Mouse (Mus musculus) hindbrain, embryonic 10.5 days (tissue): ENCODE results near the gene Stat3. TPM values are rescaled to one million over a fixed set of nuclear protein-coding genes. Genes with fewer than 3 reads are reported as not detected.

ENCODE experiments used
- DNase-seq: peaks from one replicate; pipeline ENCODE4 v3.0.0-alpha.2; 2017; ENCODE audit warnings: low spot score
- H3K27ac ChIP-seq: fragments of 300-500 bp; sonication (generic); 2 replicates; pipeline ENCODE4 v1.5.1; 2016; ENCODE audit warnings: mild to moderate bottlenecking, moderate library complexity
- H3K27me3 ChIP-seq: fragments of 300-500 bp; sonication (generic); 2 replicates; pipeline ENCODE4 v1.6.1; 2016; ENCODE audit warnings: mild to moderate bottlenecking; ENCODE audit not compliant: poor library complexity, insufficient read depth, severe bottlenecking
- H3K36me3 ChIP-seq: fragments of 300-500 bp; sonication (generic); 2 replicates; pipeline ENCODE4 v1.6.1; 2016; ENCODE audit warnings: mild to moderate bottlenecking, moderate library complexity
- H3K4me1 ChIP-seq: fragments of 300-500 bp; sonication (generic); replicated peaks from 2 replicates; pipeline ENCODE4 v1.6.1; 2016; ENCODE audit warnings: mild to moderate bottlenecking
- H3K4me3 ChIP-seq: fragments of 300-500 bp; sonication (generic); 2 replicates; pipeline ENCODE4 v1.5.1; 2016; ENCODE audit warnings: mild to moderate bottlenecking, moderate library complexity
- H3K9me3 ChIP-seq: fragments of 300-500 bp; sonication (generic); 2 replicates; pipeline ENCODE4 v1.6.1; 2016; ENCODE audit warnings: mild to moderate bottlenecking, moderate library complexity
- WGBS: fragments of 180-500 bp; shearing (Covaris S2); methylation state at CpG from one replicate; pipeline ENCODE4 v1.1.7; 2016; 5-methylcytosine and 5-hydroxymethylcytosine counted together
- polyA plus RNA-seq: library from polyadenylated mRNA; unstranded; fragments of >200 nt; fragmentation: Nextera tagmentation; extraction: Ambion mirVana; gene quantifications from 2 replicates; pipeline ENCODE4 v1.2.1, GENCODE M21; 2016

Gene Stat3
- polyA plus RNA-seq, 1 experiment from 2014 or later, result 31.5 TPM

- no peak overlapping the region for H3K4me3 ChIP-seq
- no peaks in the 10 kb centered on the region; the same call in 1 of the 2 replicates for H3K4me1 ChIP-seq
- peaks cover 4% of the 10 kb centered on the region for H3K9me3 ChIP-seq
- H3K27ac ChIP-seq, result no peak overlapping the region
- no peaks in the 10 kb centered on the region for H3K36me3 ChIP-seq
- no peak for DNase-seq
- no peaks in the 10 kb centered on the region for H3K27me3 ChIP-seq
- 75% methylated on average over 8 of the region's 8 CpGs for WGBS
These were observed 99.8 kb downstream of the Stat3 start for GRCm38 (mm10) chr11:100839523-100839922.

DNA sequence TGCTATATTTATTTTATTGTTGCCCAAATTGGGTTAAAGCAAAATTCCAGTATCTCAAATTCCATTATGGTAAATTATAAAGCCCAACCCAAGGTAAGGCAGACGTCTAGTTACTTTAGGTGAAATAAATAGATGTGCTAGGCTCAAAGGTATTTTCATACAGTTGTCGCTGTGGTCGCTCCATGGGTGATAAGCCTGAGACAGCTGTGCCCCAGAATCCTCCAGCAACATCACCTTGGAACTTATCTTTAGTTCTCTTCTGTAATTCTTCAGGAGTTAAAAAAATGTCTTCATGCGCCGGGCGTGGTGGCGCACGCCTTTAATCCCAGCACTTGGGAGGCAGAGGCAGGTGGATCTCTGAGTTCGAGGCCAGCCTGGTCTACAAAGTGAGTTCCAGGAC, 100.4 kb downstream of the Stat3 start:
- Histone ChIP-seq H3K4me1 (no peaks in the 10 kb centered on the region; the same call in 1 of the 2 replicates), H3K27me3 (no peaks in the 10 kb centered on the region), H3K9me3 (peaks cover 4% of the 10 kb centered on the region), H3K36me3 (no peaks in the 10 kb centered on the region), H3K4me3 (no peak overlapping the region), H3K27ac (no peak overlapping the region)
- DNase-seq, result no peak
- WGBS, result 97% methylated on average over 9 of the region's 9 CpGs

DNA sequence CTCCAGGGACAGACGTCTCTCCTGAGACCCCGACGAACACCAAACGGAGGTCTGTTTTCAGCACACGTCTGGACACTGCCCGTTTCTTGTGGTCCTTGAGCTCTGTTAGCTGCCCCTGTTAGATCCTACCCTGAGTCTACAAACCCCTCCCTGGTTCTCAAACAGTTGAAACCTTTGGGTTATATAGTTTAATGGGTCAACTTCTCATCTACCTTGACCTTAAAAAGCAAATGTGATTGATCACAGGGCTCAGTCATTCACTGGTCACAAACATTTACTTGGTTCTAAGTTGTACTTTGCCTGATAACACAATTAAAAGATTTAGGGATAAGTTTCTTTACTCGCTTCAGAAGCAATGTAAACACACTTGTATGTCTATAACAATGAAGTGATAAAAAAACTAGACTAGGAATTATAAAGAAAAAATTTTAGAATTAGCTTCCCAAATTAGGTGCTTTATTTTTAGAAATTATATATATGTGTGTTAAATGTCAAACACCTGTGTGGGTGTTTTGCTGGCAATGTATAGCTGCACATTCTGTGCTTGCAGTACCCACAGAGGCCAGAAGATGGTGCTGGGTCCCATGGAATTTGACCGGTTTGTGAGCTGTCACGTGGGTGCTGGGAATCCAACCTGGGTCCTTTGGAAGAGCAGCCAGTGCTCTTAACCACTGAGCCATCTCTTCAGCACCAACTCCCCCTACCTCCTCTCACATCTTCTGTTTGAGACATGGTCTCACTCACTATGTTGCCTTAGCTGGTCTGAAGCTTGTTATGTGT, 102.2 kb downstream of the Stat3 start:
- H3K27me3 ChIP-seq, result no peaks in the 10 kb centered on the region
- H3K27ac ChIP-seq, result no peak overlapping the region
- 84% methylated on average over 9 of the region's 9 CpGs for WGBS
- H3K9me3 ChIP-seq, result peaks cover 4% of the 10 kb centered on the region
- H3K4me1 ChIP-seq, result no peaks in the 10 kb centered on the region; the same call in 1 of the 2 replicates
- DNase-seq, result no peak
- no peaks in the 10 kb centered on the region for H3K36me3 ChIP-seq
- H3K4me3 ChIP-seq, result no peak overlapping the region

Other genes starting within 250 kb of the Stat3 start
- gene Zfp385c, start 247.1 kb downstream of the Stat3 start, polyA plus RNA-seq, result 0.26 and 0.68 TPM in 2 replicates
- 1.9 and 2.9 TPM in 2 replicates for gene Dhx58, start 235.3 kb downstream of the Stat3 start, polyA plus RNA-seq
- 70.8 and 71.3 TPM in 2 replicates for gene Kat2a, start 227.1 kb downstream of the Stat3 start, polyA plus RNA-seq
- gene Hspb9, start 225.7 kb downstream of the Stat3 start, polyA plus RNA-seq, result 0.25 and 0.35 TPM in 2 replicates
- 16.8 and 37.2 TPM in 2 replicates for gene Rab5c, start 201.3 kb downstream of the Stat3 start, polyA plus RNA-seq
- 1.5 and 4.4 TPM in 2 replicates for gene Kcnh4, start 179.6 kb downstream of the Stat3 start, polyA plus RNA-seq
- not detected in 2 replicates for gene Hcrt, start 176.6 kb downstream of the Stat3 start, polyA plus RNA-seq
- 3.9 and 4.3 TPM in 2 replicates for gene Ghdc, start 168.6 kb downstream of the Stat3 start, polyA plus RNA-seq
- 13.6 and 14.8 TPM in 2 replicates for gene Stat5b, start 88.8 kb downstream of the Stat3 start, polyA plus RNA-seq
- 2.0 and 2.8 TPM in 2 replicates for gene Stat5a, start 80.2 kb downstream of the Stat3 start, polyA plus RNA-seq
- 18.2 and 21.4 TPM in 2 replicates for gene Cavin1, start 31.3 kb upstream of the Stat3 start, polyA plus RNA-seq
- 36.2 and 48.1 TPM in 2 replicates for gene Atp6v0a1, start 69.9 kb upstream of the Stat3 start, polyA plus RNA-seq
- gene Naglu, start 130.5 kb upstream of the Stat3 start, polyA plus RNA-seq, result 11.2 and 12.9 TPM in 2 replicates
- gene Hsd17b1, start 138.9 kb upstream of the Stat3 start, polyA plus RNA-seq, result 0.14 TPM in 1 of 2 replicates, not detected in the other
- gene Coasy, start 143.0 kb upstream of the Stat3 start, polyA plus RNA-seq, result 53.1 and 59.6 TPM in 2 replicates
- 44.7 and 49.7 TPM in 2 replicates for gene Mlx, start 147.7 kb upstream of the Stat3 start, polyA plus RNA-seq
- gene Psmc3ip, start 155.9 kb upstream of the Stat3 start, polyA plus RNA-seq, result 59.7 and 72.5 TPM in 2 replicates
- 17.8 and 21.2 TPM in 2 replicates for gene Retreg3, start 180.4 kb upstream of the Stat3 start, polyA plus RNA-seq
- 136 and 141 TPM in 2 replicates for gene Tubg1, start 180.4 kb upstream of the Stat3 start, polyA plus RNA-seq
- 2.8 and 4.8 TPM in 2 replicates for gene Tubg2, start 216.4 kb upstream of the Stat3 start, polyA plus RNA-seq
- 0.29 and 0.71 TPM in 2 replicates for gene Cntnap1, start 231.0 kb upstream of the Stat3 start, polyA plus RNA-seq
- gene Plekhh3, start 231.8 kb upstream of the Stat3 start, polyA plus RNA-seq, result 5.8 and 11.8 TPM in 2 replicates
- 0.15 and 0.20 TPM in 2 replicates for gene Ccr10, start 235.9 kb upstream of the Stat3 start, polyA plus RNA-seq